ENCODE assay signal across 9 mouse cellular contexts in genomic region chr7:98104481-98105435, GRCm38 (mm10). TPM values are rescaled to one million over a fixed set of nuclear protein-coding genes. Genes with fewer than 3 reads are reported as not detected.
A peak's percentile ranks its signal among the peaks of the same experiment; 100 is the strongest.
DNase-seq lines count a peak whose midpoint lies in the region; ATAC-seq lines count a peak whose summit lies in the region.
"Had no signal": no experiment of that assay in that cellular context is flagged by ENCODE, and none has a peak within 500 bp of the region (broad histone marks: within the 10 kb centered on the region; RNA-seq: fewer than 3 reads in every experiment).

No protein-coding gene starts in this region.

- no peak for ATAC-seq in midbrain, embryonic 13.5 days
- ATAC-seq in midbrain, embryonic 16.5 days: no peak
- no peak; the same call in 1 of the 2 replicates for ATAC-seq in stomach, embryonic 15.5 days (ENCODE audit: insufficient read depth, low FRiP score, low read depth)

- peak; percentile 56 for DNase-seq in adrenal gland, adult 2 months
- DNase-seq in adrenal gland, postnatal 25 days: no peak
- no peak for DNase-seq in limb, embryonic 10.5 days (ENCODE audit: low spot score)
- no peak for DNase-seq in frontal cortex, postnatal 25 days (ENCODE audit: low spot score in 2 of 2)
- DNase-seq in frontal cortex, adult 2 months (ENCODE audit: extremely low spot score in 1 of 2, low spot score in 1 of 2): no peak

- no peak overlapping the region for H3K27ac ChIP-seq in midbrain, embryonic 13.5 days
- H3K27ac ChIP-seq in midbrain, embryonic 16.5 days (ENCODE audit: low read length): no peak overlapping the region
- H3K27ac ChIP-seq in limb, embryonic 10.5 days: peak overlapping the region; percentile 26; the same call in 1 of the 2 replicates
- peak overlapping the region; percentile 24; the same call in 1 of the 2 replicates for H3K27ac ChIP-seq in stomach, embryonic 15.5 days
- H3K27ac ChIP-seq: midbrain, embryonic 15.5 days had no signal

- 0 out of 2 replicates have a peak overlapping the region, but pooled peaks have one; percentile 32 for H3K9ac ChIP-seq in midbrain, embryonic 13.5 days (replicated peaks)
- no peak overlapping the region for H3K9ac ChIP-seq in midbrain, embryonic 16.5 days (ENCODE audit: low read depth, low read length)
- no peak overlapping the region for H3K9ac ChIP-seq in stomach, embryonic 15.5 days
- H3K9ac ChIP-seq: midbrain, embryonic 15.5 days had no signal

- no peaks in the 10 kb centered on the region for H3K36me3 ChIP-seq in midbrain, embryonic 13.5 days
- H3K36me3 ChIP-seq in midbrain, embryonic 16.5 days (ENCODE audit: control insufficient read depth, insufficient read depth, low read length): no peaks in the 10 kb centered on the region
- no peaks in the 10 kb centered on the region for H3K36me3 ChIP-seq in limb, embryonic 10.5 days
- H3K36me3 ChIP-seq in stomach, embryonic 15.5 days: no peaks in the 10 kb centered on the region
- H3K36me3 ChIP-seq: midbrain, embryonic 15.5 days had no signal

- WGBS in midbrain, embryonic 13.5 days: 70% methylated on average over 16 of the region's 16 CpGs
- 69% methylated on average over 16 of the region's 16 CpGs for WGBS in midbrain, embryonic 16.5 days
- WGBS in limb, embryonic 10.5 days: 65% methylated on average over 16 of the region's 16 CpGs
- WGBS in stomach, embryonic 15.5 days: 55% methylated on average over 16 of the region's 16 CpGs

- no peak overlapping the region for H3K4me3 ChIP-seq in midbrain, embryonic 13.5 days (replicated peaks)
- H3K4me3 ChIP-seq in midbrain, embryonic 16.5 days (ENCODE audit: low read depth, low read length): no peak overlapping the region
- no peak overlapping the region for H3K4me3 ChIP-seq in limb, embryonic 10.5 days
- H3K4me3 ChIP-seq in stomach, embryonic 15.5 days (replicated peaks): no peak overlapping the region
- H3K4me3 ChIP-seq: midbrain, embryonic 15.5 days had no signal

- H3K4me1 ChIP-seq in midbrain, embryonic 13.5 days (replicated peaks): peaks cover 23% of the 10 kb centered on the region
- H3K4me1 ChIP-seq in midbrain, embryonic 16.5 days (ENCODE audit: control insufficient read depth, insufficient read depth, low read length): peaks cover 5% of the 10 kb centered on the region; the same call in 1 of the 2 replicates
- peaks cover 22% of the 10 kb centered on the region for H3K4me1 ChIP-seq in limb, embryonic 10.5 days
- no peaks in the 10 kb centered on the region; the same call in 1 of the 2 replicates for H3K4me1 ChIP-seq in stomach, embryonic 15.5 days

- H3K4me2 ChIP-seq in midbrain, embryonic 13.5 days (replicated peaks): no peak overlapping the region
- no peak overlapping the region for H3K4me2 ChIP-seq in midbrain, embryonic 16.5 days (ENCODE audit: low read length)
- no peak overlapping the region for H3K4me2 ChIP-seq in stomach, embryonic 15.5 days
- H3K4me2 ChIP-seq: midbrain, embryonic 15.5 days had no signal

- no peaks in the 10 kb centered on the region for H3K9me3 ChIP-seq in midbrain, embryonic 13.5 days
- H3K9me3 ChIP-seq in midbrain, embryonic 16.5 days (replicated peaks; ENCODE audit: control insufficient read depth, low read length, poor library complexity, severe bottlenecking): no peaks in the 10 kb centered on the region
- H3K9me3 ChIP-seq in limb, embryonic 10.5 days (replicated peaks): no peaks in the 10 kb centered on the region
- H3K9me3 ChIP-seq in stomach, embryonic 15.5 days: no peaks in the 10 kb centered on the region
- H3K9me3 ChIP-seq: midbrain, embryonic 15.5 days had no signal

- H3K27me3 ChIP-seq in midbrain, embryonic 13.5 days: 0 out of 2 replicates have a peak, but pooled peaks cover 2% of the 10 kb centered on the region
- H3K27me3 ChIP-seq in midbrain, embryonic 16.5 days (ENCODE audit: control insufficient read depth, insufficient read depth, low read depth, low read length): no peaks in the 10 kb centered on the region
- H3K27me3 ChIP-seq in limb, embryonic 10.5 days (ENCODE audit: low read depth, poor library complexity, severe bottlenecking): peaks cover 7% of the 10 kb centered on the region
- no peaks in the 10 kb centered on the region for H3K27me3 ChIP-seq in stomach, embryonic 15.5 days (replicated peaks)
- H3K27me3 ChIP-seq: midbrain, embryonic 15.5 days had no signal

RNA-seq across cellular contexts. Expression of gene Myo7a, which starts 14.6 kb away (rescaled TPM):
- 100 to 1,000 TPM; 140 to 146 TPM for total RNA-seq in adrenal gland, adult 2 months (2021)
- polyA plus RNA-seq in adrenal gland, adult 2 months (2012; rRNA removed): 136 and 180 TPM in 2 replicates
- total RNA-seq in adrenal gland, postnatal 25 days (2021): 91.2 and 206 TPM in 2 replicates
- 17.8 and 19.0 TPM in 2 replicates for polyA plus RNA-seq in midbrain, embryonic 13.5 days (2015; fragmentation: Nextera tagmentation; extraction: Ambion mirVana)
- polyA plus RNA-seq in midbrain, embryonic 16.5 days (2015; fragmentation: Nextera tagmentation; extraction: Ambion mirVana): 22.5 and 22.8 TPM in 2 replicates
- polyA plus RNA-seq in limb, embryonic 10.5 days (2016; fragmentation: Nextera tagmentation; extraction: Ambion mirVana): 18.6 and 19.1 TPM in 2 replicates
- 9.3 and 11.4 TPM in 2 replicates for polyA plus RNA-seq in stomach, embryonic 15.5 days (2015; fragmentation: Nextera tagmentation; extraction: Ambion mirVana)
- 20.3 and 21.0 TPM in 2 replicates for polyA plus RNA-seq in frontal cortex, adult 2 months (2012; rRNA removed)

RNA-seq across cellular contexts. Expression of gene Omp, which starts 40.5 kb away (rescaled TPM):
- total RNA-seq in adrenal gland, adult 2 months (2021): 1 to 10 TPM in 1 of 2 experiments, under 1 TPM in 1; 0.17 to 5.7 TPM
- 3.3 and 10.3 TPM in 2 replicates for polyA plus RNA-seq in adrenal gland, adult 2 months (2012; rRNA removed)
- total RNA-seq in adrenal gland, postnatal 25 days (2021): 5.2 and 5.4 TPM in 2 replicates
- polyA plus RNA-seq in midbrain, embryonic 13.5 days (2015; fragmentation: Nextera tagmentation; extraction: Ambion mirVana): 0.21 and 0.28 TPM in 2 replicates
- polyA plus RNA-seq in midbrain, embryonic 16.5 days (2015; fragmentation: Nextera tagmentation; extraction: Ambion mirVana): 0.35 TPM in 2 replicates
- 0.13 TPM in 2 replicates for polyA plus RNA-seq in limb, embryonic 10.5 days (2016; fragmentation: Nextera tagmentation; extraction: Ambion mirVana)
- 0.68 and 0.70 TPM in 2 replicates for polyA plus RNA-seq in stomach, embryonic 15.5 days (2015; fragmentation: Nextera tagmentation; extraction: Ambion mirVana)
- 22.2 and 28.1 TPM in 2 replicates for polyA plus RNA-seq in frontal cortex, adult 2 months (2012; rRNA removed)

Comparison
In these comparisons a context has a peak if more than half of its experiments do, and no peak if none do; other contexts are left out.
1. H3K27ac ChIP-seq: peak in limb, embryonic 10.5 days (single experiment) and stomach, embryonic 15.5 days (single experiment); none in midbrain, embryonic 13.5 days (single experiment) and midbrain, embryonic 16.5 days (single experiment).